Mouse (Mus musculus): ENCODE data around the gene Stat6.
A peak's percentile ranks its signal among the peaks of the same experiment; 100 is the strongest.

- TF ChIP-seq EP300 (IDR thresholded peaks at IDR 0.05; ENCODE audit: insufficient read depth, low read depth, low read length), result 0 out of 2 replicates have a peak, but pooled peaks have one; percentile 8
- no peak for TF ChIP-seq POLR2A (IDR thresholded peaks at IDR 0.05; ENCODE audit: insufficient read depth, low read length)
These were observed 19.3 kb downstream of the Stat6 start for GRCm38 (mm10) chr10:127661915-127662663.

All from ES-Bruce4 (cell line).